Mouse (Mus musculus) neural tube, embryonic 15.5 days (tissue): Measurements from ENCODE around the gene Pdzrn4. TPM values are rescaled to one million over a fixed set of nuclear protein-coding genes. Genes with fewer than 3 reads are reported as not detected.

ENCODE experiments used
- ATAC-seq: fragments of 200-750 bp; cut with Nextera tagmentation; 2 replicates; pipeline ENCODE4 v1.8.0; 2017; ENCODE audit warnings: mild to moderate bottlenecking, moderate TSS enrichment, moderate library complexity; ENCODE audit not compliant: low FRiP score
- H3K27ac ChIP-seq: fragments of 300-500 bp; sonication (generic); replicated peaks from 2 replicates; pipeline ENCODE4 v1.5.1; 2015; ENCODE audit warnings: mild to moderate bottlenecking, inconsistent platforms
- H3K27me3 ChIP-seq: fragments of 300-500 bp; sonication (generic); replicated peaks from 2 replicates; pipeline ENCODE4 v1.6.1; 2015; ENCODE audit warnings: inconsistent platforms
- H3K36me3 ChIP-seq: fragments of 300-500 bp; sonication (generic); 2 replicates; pipeline ENCODE4 v1.6.1; 2015; ENCODE audit warnings: inconsistent platforms
- H3K4me1 ChIP-seq: fragments of 300-500 bp; sonication (generic); 2 replicates; pipeline ENCODE4 v1.6.1; 2015; ENCODE audit warnings: inconsistent platforms
- H3K4me2 ChIP-seq: fragments of 300-500 bp; sonication (generic); 2 replicates; pipeline ENCODE4 v1.6.1; 2015; ENCODE audit warnings: inconsistent platforms, mild to moderate bottlenecking, moderate library complexity
- H3K4me3 ChIP-seq: fragments of 300-500 bp; sonication (generic); replicated peaks from 2 replicates; pipeline ENCODE4 v1.5.1; 2015; ENCODE audit warnings: mild to moderate bottlenecking, inconsistent platforms
- H3K9ac ChIP-seq: fragments of 300-500 bp; sonication (generic); replicated peaks from 2 replicates; pipeline ENCODE4 v1.6.1; 2015; ENCODE audit warnings: mild to moderate bottlenecking, inconsistent platforms
- H3K9me3 ChIP-seq: fragments of 300-500 bp; sonication (generic); replicated peaks from 2 replicates; pipeline ENCODE4 v1.6.1; 2016; ENCODE audit warnings: inconsistent platforms
- WGBS: fragments of 180-500 bp; shearing (Covaris S2); methylation state at CpG from one replicate; pipeline ENCODE4 v1.1.7; 2015; ENCODE audit warnings: mixed read lengths; 5-methylcytosine and 5-hydroxymethylcytosine counted together
- polyA plus RNA-seq: library from polyadenylated mRNA; unstranded; fragments of >200 nt; fragmentation: Nextera tagmentation; extraction: Ambion mirVana; gene quantifications from 2 replicates; pipeline ENCODE4 v1.2.1, GENCODE M21; 2015

Gene Pdzrn4
- polyA plus RNA-seq, 1 experiment from 2014 or later, result 23.8 TPM

- Histone ChIP-seq H3K9ac (peak overlapping the region; percentile 9; the same call in 1 of the 2 replicates), H3K4me2 (peak overlapping the region; percentile 55), H3K9me3 (no peaks in the 10 kb centered on the region), H3K36me3 (no peaks in the 10 kb centered on the region), H3K27ac (peak overlapping the region; percentile 66), H3K4me3 (peak overlapping the region; percentile 35), H3K4me1 (peaks cover 28% of the 10 kb centered on the region), H3K27me3 (no peaks in the 10 kb centered on the region)
- WGBS, result under 1% methylated on average over 20 of the region's 20 CpGs
- ATAC-seq, result peak; percentile 78
Measured at GRCm38 (mm10) chr15:92597011-92597780, 200.5 kb downstream of the Pdzrn4 start.

- ATAC-seq, result peak; percentile 67
- peak overlapping the region; percentile 38 for H3K4me3 ChIP-seq
- no peaks in the 10 kb centered on the region for H3K9me3 ChIP-seq
- H3K9ac ChIP-seq, result peak overlapping the region; percentile 53
- peak overlapping the region; percentile 61 for H3K4me2 ChIP-seq
- H3K4me1 ChIP-seq, result peaks cover 28% of the 10 kb centered on the region
- under 1% methylated on average over 18 of the region's 18 CpGs for WGBS
- H3K27ac ChIP-seq, result peak overlapping the region; percentile 80
- peaks cover 2% of the 10 kb centered on the region; the same call in 1 of the 2 replicates for H3K36me3 ChIP-seq
- no peaks in the 10 kb centered on the region for H3K27me3 ChIP-seq
Measured at GRCm38 (mm10) chr15:92598380-92599295, 202.0 kb downstream of the Pdzrn4 start.

GRCm38 (mm10) chr15:92599381-92599780, 202.7 kb downstream of the Pdzrn4 start:
- Histone ChIP-seq H3K4me2 (peak overlapping the region; percentile 61), H3K27ac (peak overlapping the region; percentile 80), H3K36me3 (peaks cover 6% of the 10 kb centered on the region; the same call in 1 of the 2 replicates), H3K4me1 (peaks cover 28% of the 10 kb centered on the region), H3K9ac (peak overlapping the region; percentile 53), H3K9me3 (no peaks in the 10 kb centered on the region), H3K27me3 (no peaks in the 10 kb centered on the region), H3K4me3 (peak overlapping the region; percentile 38)
- ATAC-seq, result peak; percentile 46; the same call in 1 of the 2 replicates
- 8% methylated on average over 6 of the region's 7 CpGs for WGBS

GRCm38 (mm10) chr15:92610866-92611265, 214.2 kb downstream of the Pdzrn4 start:
- no peaks in the 10 kb centered on the region for H3K27me3 ChIP-seq
- no peak for ATAC-seq
- no peaks in the 10 kb centered on the region for H3K9me3 ChIP-seq
- H3K36me3 ChIP-seq, result no peaks in the 10 kb centered on the region
- no peak overlapping the region for H3K4me3 ChIP-seq
- H3K4me1 ChIP-seq, result peaks cover 15% of the 10 kb centered on the region; the same call in 1 of the 2 replicates
- 96% methylated on average over 3 of the region's 3 CpGs for WGBS
- no peak overlapping the region for H3K27ac ChIP-seq
- no peak overlapping the region for H3K4me2 ChIP-seq
- no peak overlapping the region for H3K9ac ChIP-seq

- H3K27ac ChIP-seq, result no peak overlapping the region
- no peaks in the 10 kb centered on the region for H3K27me3 ChIP-seq
- no peak overlapping the region for H3K4me2 ChIP-seq
- no peak for ATAC-seq
- H3K4me3 ChIP-seq, result no peak overlapping the region
- peaks cover 15% of the 10 kb centered on the region; the same call in 1 of the 2 replicates for H3K4me1 ChIP-seq
- no peak overlapping the region for H3K9ac ChIP-seq
- WGBS, result 54% methylated on average over 1 of the region's 1 CpGs
- H3K36me3 ChIP-seq, result no peaks in the 10 kb centered on the region
- H3K9me3 ChIP-seq, result no peaks in the 10 kb centered on the region
Measured at GRCm38 (mm10) chr15:92612386-92612785, 215.7 kb downstream of the Pdzrn4 start.

GRCm38 (mm10) chr15:92613228-92613627, 216.5 kb downstream of the Pdzrn4 start:
- H3K9me3 ChIP-seq, result no peaks in the 10 kb centered on the region
- H3K4me1 ChIP-seq, result peaks cover 15% of the 10 kb centered on the region; the same call in 1 of the 2 replicates
- H3K4me3 ChIP-seq, result no peak overlapping the region
- no peaks in the 10 kb centered on the region for H3K27me3 ChIP-seq
- H3K9ac ChIP-seq, result no peak overlapping the region
- ATAC-seq, result no peak
- no peaks in the 10 kb centered on the region for H3K36me3 ChIP-seq
- 70% methylated on average over 3 of the region's 3 CpGs for WGBS
- no peak overlapping the region for H3K4me2 ChIP-seq
- no peak overlapping the region for H3K27ac ChIP-seq

GRCm38 (mm10) chr15:92621731-92622234, 225.1 kb downstream of the Pdzrn4 start:
- 58% methylated on average over 9 of the region's 9 CpGs for WGBS
- no peaks in the 10 kb centered on the region for H3K36me3 ChIP-seq
- no peaks in the 10 kb centered on the region for H3K27me3 ChIP-seq
- H3K27ac ChIP-seq, result peak overlapping the region; percentile 62
- no peak for ATAC-seq
- no peak overlapping the region for H3K9ac ChIP-seq
- H3K4me3 ChIP-seq, result no peak overlapping the region
- peaks cover 12% of the 10 kb centered on the region for H3K4me1 ChIP-seq
- no peak overlapping the region for H3K4me2 ChIP-seq
- H3K9me3 ChIP-seq, result no peaks in the 10 kb centered on the region

GRCm38 (mm10) chr15:92622323-92622722, 225.6 kb downstream of the Pdzrn4 start:
- H3K4me2 ChIP-seq, result no peak overlapping the region
- H3K27ac ChIP-seq, result peak overlapping the region; percentile 62
- no peak for ATAC-seq
- no peak overlapping the region for H3K4me3 ChIP-seq
- no peaks in the 10 kb centered on the region for H3K36me3 ChIP-seq
- peaks cover 12% of the 10 kb centered on the region for H3K4me1 ChIP-seq
- no peaks in the 10 kb centered on the region for H3K27me3 ChIP-seq
- no peaks in the 10 kb centered on the region for H3K9me3 ChIP-seq
- H3K9ac ChIP-seq, result no peak overlapping the region
- 46% methylated on average over 5 of the region's 5 CpGs for WGBS

- no peaks in the 10 kb centered on the region for H3K27me3 ChIP-seq
- H3K4me2 ChIP-seq, result no peak overlapping the region
- no peak for ATAC-seq
- H3K4me1 ChIP-seq, result peaks cover 16% of the 10 kb centered on the region
- H3K36me3 ChIP-seq, result no peaks in the 10 kb centered on the region
- 28% methylated on average over 2 of the region's 2 CpGs for WGBS
- no peak overlapping the region for H3K27ac ChIP-seq
- no peak overlapping the region for H3K4me3 ChIP-seq
- H3K9ac ChIP-seq, result no peak overlapping the region
- H3K9me3 ChIP-seq, result no peaks in the 10 kb centered on the region
Measured at GRCm38 (mm10) chr15:92629172-92629571, 232.5 kb downstream of the Pdzrn4 start.

- ATAC-seq, result no peak
- WGBS, result 74% methylated on average over 14 of the region's 14 CpGs
- no peaks in the 10 kb centered on the region for H3K36me3 ChIP-seq
- no peak overlapping the region for H3K4me3 ChIP-seq
- H3K4me2 ChIP-seq, result peak overlapping the region; percentile 13; the same call in 1 of the 2 replicates
- H3K9ac ChIP-seq, result no peak overlapping the region
- no peak overlapping the region for H3K27ac ChIP-seq
- H3K4me1 ChIP-seq, result peaks cover 7% of the 10 kb centered on the region
- H3K27me3 ChIP-seq, result no peaks in the 10 kb centered on the region
- no peaks in the 10 kb centered on the region for H3K9me3 ChIP-seq
Measured at GRCm38 (mm10) chr15:92634044-92634610, 237.4 kb downstream of the Pdzrn4 start.
